Comparison of ENCODE assay signal across 8 mouse cellular contexts in genomic region chr8:72443994-72444350, GRCm38 (mm10). TPM values are rescaled to one million over a fixed set of nuclear protein-coding genes. Genes with fewer than 3 reads are reported as not detected.
DNase-seq lines count a peak whose midpoint lies in the region; ATAC-seq and TF ChIP-seq lines count a peak whose summit lies in the region.

No protein-coding gene starts in this region.

- peaks cover 14% of the 10 kb centered on the region for H3K79me2 ChIP-seq in C2C12 (ENCODE audit: control insufficient read depth, insufficient read depth)

- WGBS in forebrain, embryonic 12.5 days, result 50% methylated on average over 6 of the region's 6 CpGs
- 25% methylated on average over 6 of the region's 6 CpGs for WGBS in liver, embryonic 13.5 days (ENCODE audit: insufficient replicate concordance)

- peak overlapping the region; percentile 90 for H3K27ac ChIP-seq in gastrocnemius, adult 2 months
- H3K27ac ChIP-seq in forebrain, embryonic 12.5 days, result 0 out of 2 replicates have a peak overlapping the region, but pooled peaks have one; percentile 46
- H3K27ac ChIP-seq in liver, embryonic 13.5 days, result no peak overlapping the region; the same call in 1 of the 2 replicates

- no peak for DNase-seq in gastrocnemius, adult 2 months
- DNase-seq in gastrocnemius, postnatal 4 days (ENCODE audit: low spot score in 2 of 2), result no peak
- no peak for DNase-seq in liver, embryonic 13.5 days
- DNase-seq in adrenal gland, adult (ENCODE audit: inconsistent age in 2 of 2, low spot score in 1 of 2), result no peak
- no peak for DNase-seq in cerebellum, adult 9-11 months
- DNase-seq in left cerebral cortex, postnatal 4 days, result no peak

- intact Hi-C loops in gastrocnemius, adult 2 months (cut with DNase I), result loop anchor here (2.0 kb wide), 1 partner anchor 27 kb away; no protein-coding TSS in a partner anchor
- intact Hi-C loops in left cerebral cortex, postnatal 4 days (cut with DNase I), result no loop called here

- H3ac ChIP-seq in C2C12 (ENCODE audit: control insufficient read depth, insufficient read length, low read depth), result peak overlapping the region; percentile 49

- H3K9ac ChIP-seq in forebrain, embryonic 12.5 days, result peak overlapping the region; percentile 65
- peak overlapping the region; percentile 75 for H3K9ac ChIP-seq in liver, embryonic 13.5 days

- H3K27me3 ChIP-seq in C2C12 (ENCODE audit: control insufficient read depth, insufficient read depth, insufficient read length), result no peaks in the 10 kb centered on the region
- no peaks in the 10 kb centered on the region for H3K27me3 ChIP-seq in forebrain, embryonic 12.5 days
- no peaks in the 10 kb centered on the region for H3K27me3 ChIP-seq in liver, embryonic 13.5 days

- H3K9me3 ChIP-seq in forebrain, embryonic 12.5 days, result no peaks in the 10 kb centered on the region
- H3K9me3 ChIP-seq in liver, embryonic 13.5 days (replicated peaks), result no peaks in the 10 kb centered on the region

- TF ChIP-seq CTCF in gastrocnemius, adult 2 months (IDR thresholded peaks at IDR 0.05), result no peak
- TF ChIP-seq CTCF in C2C12 (IDR thresholded peaks at IDR 0.05; ENCODE audit: control insufficient read depth, insufficient read depth, insufficient read length), result no peak

- no peaks in the 10 kb centered on the region for H3K79me3 ChIP-seq in C2C12 (ENCODE audit: low read depth)

- H3K4me3 ChIP-seq in gastrocnemius, adult 2 months, result peak overlapping the region; percentile 76
- H3K4me3 ChIP-seq in C2C12 (ENCODE audit: insufficient read depth, poor library complexity, severe bottlenecking), result peak overlapping the region; percentile 21
- peak overlapping the region; percentile 44 for H3K4me3 ChIP-seq in forebrain, embryonic 12.5 days (replicated peaks)
- peak overlapping the region; percentile 58 for H3K4me3 ChIP-seq in liver, embryonic 13.5 days (replicated peaks)

- H3K4me1 ChIP-seq in forebrain, embryonic 12.5 days, result peaks cover 5% of the 10 kb centered on the region
- peaks cover 29% of the 10 kb centered on the region for H3K4me1 ChIP-seq in liver, embryonic 13.5 days (replicated peaks)

- peak; percentile 71 for ATAC-seq in forebrain, embryonic 12.5 days (ENCODE audit: low FRiP score)
- peak; percentile 49 for ATAC-seq in liver, embryonic 13.5 days (ENCODE audit: low read depth)

- H3K36me3 ChIP-seq in C2C12 (ENCODE audit: control insufficient read depth, insufficient read depth), result no peaks in the 10 kb centered on the region
- H3K36me3 ChIP-seq in forebrain, embryonic 12.5 days (replicated peaks), result peaks cover 11% of the 10 kb centered on the region
- H3K36me3 ChIP-seq in liver, embryonic 13.5 days, result peaks cover 12% of the 10 kb centered on the region

- H3K4me2 ChIP-seq in forebrain, embryonic 12.5 days, result peak overlapping the region; percentile 68
- peak overlapping the region; percentile 84 for H3K4me2 ChIP-seq in liver, embryonic 13.5 days

TF ChIP-seq in C2C12, 6 proteins besides CTCF, POLR2A, EP300 and RAD21:
- no peak for TF ChIP-seq MYOD1 (IDR thresholded peaks at IDR 0.05; ENCODE audit: control insufficient read depth, insufficient read length, low read depth)
- no peak for TF ChIP-seq USF1 (IDR thresholded peaks at IDR 0.05; ENCODE audit: low read depth)
- TF ChIP-seq MYOG (IDR thresholded peaks at IDR 0.05; ENCODE audit: control insufficient read depth, extremely low read depth, insufficient read length), result no peak

RNA-seq across cellular contexts. Expression of gene 1700030K09Rik, which starts 0.3 kb away (rescaled TPM):
- 1 to 10 TPM; 3.3 to 4.8 TPM for total RNA-seq in gastrocnemius, adult 2 months (2021)
- total RNA-seq in gastrocnemius, postnatal 4 days (2021), result 1 to 10 TPM; 6.3 to 6.5 TPM
- polyA plus RNA-seq in C2C12 (2012; fragmentation: generic; extraction: Trizol), result 5.9 TPM
- 16.7 and 16.9 TPM in 2 replicates for polyA plus RNA-seq in forebrain, embryonic 12.5 days (2016; fragmentation: Nextera tagmentation; extraction: Ambion mirVana)
- 4.2 and 5.0 TPM in 2 replicates for polyA plus RNA-seq in liver, embryonic 13.5 days (2015; fragmentation: Nextera tagmentation; extraction: Ambion mirVana)
- 10 to 100 TPM; 14.1 to 15.5 TPM for total RNA-seq in left cerebral cortex, postnatal 4 days (2021)

RNA-seq across cellular contexts. Expression of gene Calr3, which starts 0.3 kb away (rescaled TPM):
- 1 to 10 TPM; 3.1 to 4.2 TPM for total RNA-seq in gastrocnemius, adult 2 months (2021)
- total RNA-seq in gastrocnemius, postnatal 4 days (2021), result 1 to 10 TPM; 1.3 to 2.0 TPM
- 1.6 TPM for polyA plus RNA-seq in C2C12 (2012; fragmentation: generic; extraction: Trizol)
- 1.1 and 1.6 TPM in 2 replicates for polyA plus RNA-seq in forebrain, embryonic 12.5 days (2016; fragmentation: Nextera tagmentation; extraction: Ambion mirVana)
- 0.59 and 0.93 TPM in 2 replicates for polyA plus RNA-seq in liver, embryonic 13.5 days (2015; fragmentation: Nextera tagmentation; extraction: Ambion mirVana)
- 1 to 10 TPM in 1 of 2 experiments, under 1 TPM in 1; 0.74 to 1.1 TPM for total RNA-seq in left cerebral cortex, postnatal 4 days (2021)

RNA-seq across cellular contexts. Expression of gene Eps15l1, which starts 22.7 kb away (rescaled TPM):
- 10 to 100 TPM; 25.5 to 27.5 TPM for total RNA-seq in gastrocnemius, adult 2 months (2021)
- total RNA-seq in gastrocnemius, postnatal 4 days (2021), result 10 to 100 TPM; 41.6 to 51.1 TPM
- polyA plus RNA-seq in C2C12 (2012; fragmentation: generic; extraction: Trizol), result 29.4 TPM
- 73.5 and 74.3 TPM in 2 replicates for polyA plus RNA-seq in forebrain, embryonic 12.5 days (2016; fragmentation: Nextera tagmentation; extraction: Ambion mirVana)
- polyA plus RNA-seq in liver, embryonic 13.5 days (2015; fragmentation: Nextera tagmentation; extraction: Ambion mirVana), result 17.5 and 21.1 TPM in 2 replicates
- 10 to 100 TPM; 83.1 to 87.6 TPM for total RNA-seq in left cerebral cortex, postnatal 4 days (2021)

RNA-seq across cellular contexts. Expression of gene Cherp, which starts 31.1 kb away (rescaled TPM):
- 10 to 100 TPM; 19.7 to 26.1 TPM for total RNA-seq in gastrocnemius, adult 2 months (2021)
- 10 to 100 TPM; 47.7 to 60.6 TPM for total RNA-seq in gastrocnemius, postnatal 4 days (2021)
- 56.9 TPM for polyA plus RNA-seq in C2C12 (2012; fragmentation: generic; extraction: Trizol)
- 77.3 and 84.0 TPM in 2 replicates for polyA plus RNA-seq in forebrain, embryonic 12.5 days (2016; fragmentation: Nextera tagmentation; extraction: Ambion mirVana)
- 21.4 and 31.4 TPM in 2 replicates for polyA plus RNA-seq in liver, embryonic 13.5 days (2015; fragmentation: Nextera tagmentation; extraction: Ambion mirVana)
- total RNA-seq in left cerebral cortex, postnatal 4 days (2021), result 10 to 100 TPM; 75.6 to 85.4 TPM

RNA-seq across cellular contexts. Expression of gene Slc35e1, which starts 48.4 kb away (rescaled TPM):
- 10 to 100 TPM; 44.8 to 52.0 TPM for total RNA-seq in gastrocnemius, adult 2 months (2021)
- total RNA-seq in gastrocnemius, postnatal 4 days (2021), result 10 to 100 TPM; 24.5 to 28.3 TPM
- 27.5 TPM for polyA plus RNA-seq in C2C12 (2012; fragmentation: generic; extraction: Trizol)
- 16.4 and 21.2 TPM in 2 replicates for polyA plus RNA-seq in forebrain, embryonic 12.5 days (2016; fragmentation: Nextera tagmentation; extraction: Ambion mirVana)
- 6.1 and 6.4 TPM in 2 replicates for polyA plus RNA-seq in liver, embryonic 13.5 days (2015; fragmentation: Nextera tagmentation; extraction: Ambion mirVana)
- total RNA-seq in left cerebral cortex, postnatal 4 days (2021), result 10 to 100 TPM; 35.2 to 39.2 TPM

Comparison
In these comparisons a context has a peak if more than half of its experiments do, and no peak if none do; other contexts are left out.
1. H3K4me3 ChIP-seq: peak in every context shown above with its lines; median percentile 76 in gastrocnemius, adult 2 months; 58 in liver, embryonic 13.5 days; 44 in forebrain, embryonic 12.5 days; 21 in C2C12.